Mouse (Mus musculus) thymus, adult 2 months (tissue): ENCODE measurements around the gene Sult1e1. TPM values are rescaled to one million over a fixed set of nuclear protein-coding genes. Genes with fewer than 3 reads are reported as not detected.

Experiments used
- DNase-seq: peaks from one replicate; pipeline ENCODE4 v3.0.0; 2021
- H3K27ac ChIP-seq: fragments of 200-500 bp; 2 replicates; pipeline ENCODE4 v1.5.1; 2012; ENCODE audit warnings: low read length, control low read depth; ENCODE audit not compliant: control insufficient read depth, insufficient read depth
- H3K27me3 ChIP-seq: fragments of 200-500 bp; 2 replicates; pipeline ENCODE4 v1.6.1; 2012; ENCODE audit warnings: mild to moderate bottlenecking, low read length, moderate library complexity, mixed read lengths; ENCODE audit not compliant: control insufficient read depth, insufficient read depth
- H3K36me3 ChIP-seq: fragments of 200-500 bp; 2 replicates; pipeline ENCODE4 v1.6.1; 2012; ENCODE audit warnings: mild to moderate bottlenecking, low read length, moderate library complexity; ENCODE audit not compliant: control insufficient read depth, insufficient read depth
- H3K4me1 ChIP-seq: fragments of 200-500 bp; replicated peaks from 2 replicates; pipeline ENCODE4 v1.6.1; 2012; ENCODE audit warnings: low read length; ENCODE audit not compliant: control insufficient read depth, insufficient read depth
- H3K4me3 ChIP-seq: fragments of 200-500 bp; 2 replicates; pipeline ENCODE4 v1.5.1; 2012; ENCODE audit warnings: mild to moderate bottlenecking, low read length, control low read depth, moderate library complexity; ENCODE audit not compliant: control insufficient read depth, insufficient read depth
- CTCF ChIP-seq: fragments of 200-500 bp; IDR thresholded peaks from 2 replicates; pipeline ENCODE4 v1.5.1; 2012; ENCODE audit warnings: mild to moderate bottlenecking, control low read depth, low read length, moderate library complexity, borderline replicate concordance; ENCODE audit not compliant: control insufficient read depth, poor library complexity, insufficient read depth; ENCODE audit errors: extremely low read depth
- POLR2A ChIP-seq: fragments of 200-500 bp; IDR thresholded peaks from 2 replicates; pipeline ENCODE4 v1.6.1; 2012; ENCODE audit warnings: mild to moderate bottlenecking, low read length, control low read depth, moderate library complexity; ENCODE audit not compliant: control insufficient read depth, poor library complexity, insufficient read depth; ENCODE audit errors: extremely low read depth
- WGBS: fragments of 180-500 bp; shearing (Covaris S2); methylation state at CpG from one replicate; pipeline ENCODE4 v1.1.7; 2018; 5-methylcytosine and 5-hydroxymethylcytosine counted together
- polyA plus RNA-seq: library from polyadenylated mRNA; depleted of rRNA; stranded (reverse); fragments of >200 nt; gene quantifications from 2 replicates; pipeline ENCODE4 v1.2.3, GENCODE M21; 2012; rRNA removed

Gene Sult1e1
- not detected in 2 replicates for polyA plus RNA-seq

DNA sequence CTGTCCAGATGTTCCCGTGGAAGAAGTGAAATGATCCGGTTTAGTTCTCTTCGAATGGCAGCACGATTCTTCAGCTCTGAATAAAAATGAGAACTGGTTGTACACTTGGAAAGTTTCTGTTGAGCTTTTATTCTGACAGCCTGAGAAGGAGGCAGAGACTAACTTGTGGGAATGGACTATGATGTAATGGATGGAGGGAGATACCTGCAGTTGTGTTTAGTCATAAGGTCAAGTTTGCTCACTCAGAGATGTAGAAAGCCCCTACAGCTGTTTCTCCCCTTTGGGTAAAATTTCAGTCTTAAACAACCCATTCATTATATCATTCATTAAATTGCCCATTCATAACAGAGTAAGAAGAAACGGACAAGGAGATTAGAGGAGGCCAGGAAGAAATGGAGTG is at the start of gene Sult1e1:
Sult1e1 (minus strand) TSS at position 101 of the 400 bp plus-strand sequence.
- Histone ChIP-seq H3K27ac (no peak within 1 kb of the TSS), H3K27me3 (no peaks in the 10 kb centered on the region), H3K4me3 (no peak within 1 kb of the TSS), H3K36me3 (no peaks in the 10 kb centered on the region), H3K4me1 (no peaks in the 10 kb centered on the region)
- TF ChIP-seq CTCF (no peak), POLR2A (no peak)
- 89% methylated on average over 5 of the region's 5 CpGs for WGBS
- DNase-seq: no peak

DNA sequence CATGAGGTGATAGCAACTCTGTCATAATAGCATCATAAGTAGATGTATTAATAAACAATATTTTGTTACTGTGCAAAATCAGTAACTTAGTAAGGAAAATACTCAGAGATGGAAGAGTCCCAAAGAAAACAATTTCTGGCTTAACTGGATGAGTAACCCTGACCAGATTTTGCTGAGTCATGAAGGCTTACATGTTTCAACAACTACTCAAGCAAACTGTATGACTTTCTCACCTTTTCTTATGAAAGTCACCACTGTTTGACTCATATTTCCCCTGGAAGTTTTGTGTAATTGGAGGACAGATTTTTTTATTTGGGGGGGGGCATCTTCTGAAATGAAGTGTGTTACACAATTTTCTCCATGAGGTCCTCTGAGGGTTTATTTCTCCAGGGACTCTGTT is 31.3 kb upstream of the Sult1e1 start:
- Histone ChIP-seq H3K27me3 (no peaks in the 10 kb centered on the region), H3K4me1 (no peaks in the 10 kb centered on the region), H3K4me3 (no peak overlapping the region), H3K27ac (no peak overlapping the region), H3K36me3 (no peaks in the 10 kb centered on the region)
- TF ChIP-seq CTCF (no peak), POLR2A (no peak)
- DNase-seq: no peak

DNA sequence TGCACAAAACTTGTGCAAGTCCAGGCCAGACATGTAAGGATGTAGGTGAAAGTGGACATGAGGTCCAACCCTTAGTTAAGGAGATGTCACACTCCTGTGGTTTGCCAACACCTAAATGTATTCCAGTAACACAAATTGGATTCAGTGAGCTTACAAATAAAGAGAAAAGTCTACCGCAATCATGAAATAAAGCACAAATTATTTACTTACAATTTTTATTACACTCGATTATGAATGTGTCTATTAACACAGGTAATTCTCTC is 23.7 kb upstream of the Sult1e1 start:
- Histone ChIP-seq H3K27me3 (no peaks in the 10 kb centered on the region), H3K4me3 (no peak overlapping the region), H3K27ac (no peak overlapping the region), H3K36me3 (no peaks in the 10 kb centered on the region), H3K4me1 (no peaks in the 10 kb centered on the region)
- no peak for DNase-seq
- no peak for TF ChIP-seq POLR2A
- TF ChIP-seq CTCF: no peak
- WGBS: 96% methylated on average over 2 of the region's 2 CpGs

DNA sequence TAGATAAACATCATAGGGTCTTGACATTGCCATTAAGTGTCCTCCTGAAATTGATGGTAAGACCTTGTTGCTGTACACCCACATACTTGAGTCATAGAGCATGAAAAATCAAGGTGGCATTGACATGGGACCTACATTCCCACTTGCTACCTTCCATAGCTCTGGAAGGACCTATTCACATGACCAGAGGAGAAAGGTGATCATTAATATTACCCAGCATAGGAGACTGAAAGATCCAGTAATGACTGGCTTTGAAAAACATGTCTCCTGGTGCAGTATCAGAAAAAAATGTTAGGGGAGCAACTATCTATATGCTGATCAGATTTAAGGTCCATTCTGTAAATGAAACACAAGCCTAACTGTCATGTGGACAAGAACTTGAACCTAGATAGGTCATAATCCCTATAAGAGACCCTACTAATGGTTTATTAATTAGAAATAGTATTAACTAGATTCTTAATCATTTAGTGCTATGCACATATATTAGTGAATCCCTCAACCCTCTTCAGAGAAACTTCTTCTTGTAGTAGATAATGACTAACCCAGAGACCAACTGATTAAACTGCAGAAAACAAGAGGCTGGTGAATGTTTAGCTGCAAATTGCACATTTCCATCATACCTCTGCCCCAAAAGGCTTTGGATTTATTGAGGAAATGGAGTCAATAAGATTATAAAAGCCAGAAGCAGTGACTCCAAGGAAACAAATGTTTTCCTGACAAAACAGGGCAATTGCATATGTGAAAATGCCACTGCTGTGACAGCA is 23.2 kb upstream of the Sult1e1 start:
- DNase-seq: no peak
- no peak for TF ChIP-seq POLR2A
- TF ChIP-seq CTCF: no peak
- Histone ChIP-seq H3K36me3 (no peaks in the 10 kb centered on the region), H3K4me1 (no peaks in the 10 kb centered on the region), H3K27ac (no peak overlapping the region), H3K4me3 (no peak overlapping the region), H3K27me3 (no peaks in the 10 kb centered on the region)

DNA sequence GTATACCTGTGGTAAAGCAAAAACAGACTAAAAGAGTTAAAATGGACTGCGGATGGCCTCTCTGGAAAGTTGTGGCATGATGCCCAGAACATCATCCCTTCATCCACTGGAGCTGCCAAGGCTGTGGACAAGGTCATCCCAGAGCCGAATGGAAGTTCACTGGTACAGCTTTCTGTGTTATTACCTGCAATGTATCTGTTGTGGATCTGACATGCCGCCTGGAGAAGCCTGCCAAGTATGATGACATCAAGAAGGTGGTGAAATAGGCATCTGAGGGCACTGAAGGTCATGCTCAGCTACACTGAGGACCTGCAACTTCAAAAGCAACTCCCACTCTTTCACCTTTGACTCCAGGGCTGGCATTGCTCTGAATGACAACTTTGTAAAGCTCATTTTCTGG is 9.6 kb upstream of the Sult1e1 start:
- 83% methylated on average over 3 of the region's 3 CpGs for WGBS
- Histone ChIP-seq H3K4me1 (no peaks in the 10 kb centered on the region), H3K27ac (no peak overlapping the region), H3K4me3 (no peak overlapping the region), H3K27me3 (no peaks in the 10 kb centered on the region), H3K36me3 (no peaks in the 10 kb centered on the region)
- TF ChIP-seq CTCF: no peak
- TF ChIP-seq POLR2A: no peak
- no peak for DNase-seq

DNA sequence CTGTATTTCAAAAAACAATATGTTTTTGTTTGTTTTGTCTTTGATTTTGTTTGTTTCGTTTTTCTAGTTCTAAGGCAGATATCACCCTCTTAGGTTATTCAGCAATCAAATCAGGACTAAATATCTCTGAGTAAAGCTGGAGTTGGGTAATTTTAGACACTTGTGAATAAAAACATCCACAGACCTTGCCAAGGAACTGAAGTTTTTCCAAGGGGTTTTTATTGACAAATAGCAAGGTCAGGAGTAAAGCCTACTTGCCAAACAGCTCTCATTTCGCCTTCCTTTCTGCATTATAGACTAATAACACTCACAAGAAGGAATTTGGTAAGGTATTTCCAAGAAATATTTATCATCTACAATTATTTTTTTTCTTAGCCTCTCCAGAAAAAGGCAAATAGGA is 6.5 kb upstream of the Sult1e1 start:
- H3K4me3 ChIP-seq: no peak overlapping the region
- WGBS: 60% methylated on average over 2 of the region's 2 CpGs
- DNase-seq: no peak
- no peak for TF ChIP-seq POLR2A
- TF ChIP-seq CTCF: no peak
- H3K27ac ChIP-seq: no peak overlapping the region
- H3K36me3 ChIP-seq: no peaks in the 10 kb centered on the region
- no peaks in the 10 kb centered on the region for H3K4me1 ChIP-seq
- no peaks in the 10 kb centered on the region for H3K27me3 ChIP-seq

DNA sequence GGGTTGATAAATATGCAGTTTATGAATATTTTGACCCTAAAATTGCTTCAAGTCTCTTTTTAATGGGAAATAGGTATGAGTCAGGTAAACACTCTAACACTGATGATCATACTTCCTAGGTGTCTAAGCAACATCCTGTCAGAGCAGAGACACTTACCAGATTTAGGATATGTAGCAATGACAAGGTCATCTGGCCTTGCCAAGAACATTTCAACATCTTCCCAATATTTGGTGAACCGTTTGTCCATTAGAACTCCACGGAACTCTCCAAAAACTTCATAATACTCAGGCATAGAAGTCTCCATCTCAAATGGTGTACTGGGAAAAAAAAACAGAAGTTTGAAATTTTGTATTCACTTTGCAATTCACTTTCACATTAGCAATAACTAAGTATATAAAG is 1.5 kb downstream of the Sult1e1 start:
- DNase-seq: no peak
- no peak overlapping the region for H3K27ac ChIP-seq
- H3K4me3 ChIP-seq: no peak overlapping the region
- no peaks in the 10 kb centered on the region for H3K4me1 ChIP-seq
- no peaks in the 10 kb centered on the region for H3K27me3 ChIP-seq
- H3K36me3 ChIP-seq: no peaks in the 10 kb centered on the region
- 83% methylated on average over 2 of the region's 2 CpGs for WGBS
- TF ChIP-seq CTCF: no peak
- no peak for TF ChIP-seq POLR2A
